Mouse (Mus musculus): ENCODE results near the gene Hspa8. TPM values are rescaled to one million over a fixed set of nuclear protein-coding genes. Genes with fewer than 3 reads are reported as not detected.
"Not testable (repeated sequence)": the region's sequence is repeated elsewhere in the genome, so short reads cannot be mapped to it uniquely, and the experiment has no call there.

The Hspa8 gene
- polyA plus RNA-seq (2012; rRNA removed): 1,778 and 2,229 TPM in 2 replicates

- peak; percentile 81 for DNase-seq (ENCODE audit: low read depth)
Observed at GRCm38 (mm10) chr9:40800675-40801612, at the start of gene Hspa8. Gene Hspa8 (plus strand): TSS chr9:40800984.

DNA sequence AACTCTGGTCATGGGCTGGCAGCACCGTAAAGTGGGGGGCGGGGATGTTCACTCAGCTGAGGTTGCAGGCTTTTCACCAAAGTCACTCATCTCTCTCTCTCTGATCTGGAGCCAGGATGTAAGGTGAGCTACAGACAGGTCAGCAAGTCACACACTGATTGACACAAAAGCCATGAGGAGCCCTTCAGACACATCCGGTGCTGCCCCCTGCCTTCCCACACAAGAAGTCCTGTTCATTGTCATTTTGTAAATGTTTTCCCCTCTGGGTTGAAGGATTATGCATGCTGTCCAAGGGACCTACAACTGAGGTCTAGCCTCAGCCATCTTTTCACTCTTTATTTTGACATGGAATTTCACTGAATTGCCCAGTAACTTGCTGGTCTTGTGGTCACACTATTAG, 49.0 kb upstream of the Hspa8 start:
- DNase-seq (ENCODE audit: low read depth): no peak

- DNase-seq (ENCODE audit: low read depth): no peak
Observed at GRCm38 (mm10) chr9:40756401-40756800, 44.4 kb upstream of the Hspa8 start.

DNA sequence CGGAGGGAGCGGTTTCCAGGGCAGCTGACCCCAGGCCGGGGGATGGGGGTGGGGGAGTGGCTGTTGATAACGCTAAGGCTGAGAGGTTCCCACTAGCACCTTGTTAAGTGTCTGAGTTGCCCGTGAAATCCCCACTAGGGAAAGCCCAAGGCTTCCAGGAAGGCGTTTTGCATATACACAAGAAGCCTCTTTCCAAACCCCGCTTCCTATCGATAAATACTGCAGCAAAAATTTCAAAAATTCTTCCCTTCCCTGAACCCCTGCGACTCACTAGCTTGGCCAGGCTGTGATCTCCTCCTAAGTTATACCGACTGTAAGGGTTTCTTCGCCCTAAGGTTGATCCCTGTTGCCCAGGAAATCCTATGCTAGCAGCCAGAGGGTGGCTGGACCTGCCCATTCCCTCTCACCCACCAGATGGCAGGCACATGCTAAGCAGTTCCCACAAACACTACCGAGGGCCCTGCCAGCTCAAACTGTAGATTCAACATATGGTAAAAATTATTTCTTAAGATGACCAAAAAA, 43.6 kb upstream of the Hspa8 start:
- no peak for DNase-seq (ENCODE audit: low read depth)

- DNase-seq (ENCODE audit: low read depth): no peak
Observed at GRCm38 (mm10) chr9:40757685-40758270, 43.0 kb upstream of the Hspa8 start.

DNA sequence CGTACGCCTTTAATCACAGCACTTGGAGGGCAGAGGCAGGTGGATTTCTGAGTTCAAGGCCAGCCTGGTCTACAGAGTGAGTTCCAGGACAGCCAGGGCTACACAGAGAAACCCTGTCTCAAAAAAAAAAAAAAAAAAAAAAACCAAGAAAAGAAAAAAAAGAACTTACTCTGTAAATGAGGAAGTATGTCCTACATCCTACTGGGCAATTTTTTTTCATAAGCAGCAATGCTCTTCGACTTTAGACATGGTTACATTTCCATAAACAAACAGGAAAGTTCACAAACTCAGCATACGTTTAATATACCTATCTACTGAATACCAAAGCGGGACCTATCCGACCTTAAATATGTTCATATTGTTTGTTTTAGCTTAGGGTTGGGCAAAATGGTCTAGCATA, 38.4 kb upstream of the Hspa8 start:
- DNase-seq (ENCODE audit: low read depth): no peak

DNA sequence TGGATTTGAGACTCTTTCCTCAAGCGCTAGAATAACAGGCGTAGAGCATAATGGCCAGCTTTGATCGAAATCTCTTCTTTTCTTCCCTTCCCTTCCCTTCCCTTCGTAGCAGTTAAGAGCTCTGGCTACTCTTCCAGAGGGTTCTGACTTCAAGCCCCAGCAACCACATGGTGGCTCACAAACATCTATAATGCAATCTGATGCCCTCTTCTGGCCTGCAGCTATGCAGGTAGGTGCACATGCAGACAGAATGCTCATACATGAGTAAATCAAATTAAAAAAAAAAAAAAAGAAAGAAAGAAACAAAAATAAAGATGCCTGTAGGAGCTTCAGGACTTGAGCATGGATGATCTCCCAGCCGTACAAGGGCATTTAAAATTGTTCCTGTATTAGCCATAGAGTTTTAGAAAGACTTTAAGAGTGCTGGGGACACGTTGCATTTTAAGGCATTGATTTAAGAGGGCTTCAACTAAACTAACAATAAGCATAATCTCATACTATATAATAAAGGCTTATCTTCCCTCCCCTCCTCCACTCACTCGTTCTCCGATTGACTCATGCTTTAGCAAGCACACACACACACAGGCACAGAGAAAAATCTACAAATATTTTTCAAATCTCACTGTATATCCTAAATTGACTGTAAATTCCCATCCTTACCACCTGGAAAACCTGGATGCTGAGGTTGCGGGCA, 35.8 kb upstream of the Hspa8 start:
- DNase-seq (ENCODE audit: low read depth): no peak

DNA sequence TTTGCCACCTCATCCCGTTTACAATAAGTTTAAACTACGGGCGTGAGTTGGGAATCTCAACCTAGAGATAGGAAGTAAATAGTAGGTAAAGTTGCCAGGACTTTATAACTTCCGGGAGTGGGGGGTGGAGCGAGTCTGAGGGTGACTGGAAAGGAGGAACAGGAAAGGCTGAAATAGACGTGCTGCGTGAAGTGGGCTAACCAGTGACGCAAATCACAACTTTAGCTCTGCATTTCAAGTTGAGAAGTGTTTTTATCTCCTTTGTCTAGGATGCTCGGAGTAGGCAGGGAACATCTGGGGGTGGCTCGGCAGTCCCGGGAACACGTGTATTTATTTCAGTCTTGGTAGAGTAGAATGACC, 35.2 kb upstream of the Hspa8 start:
- DNase-seq (ENCODE audit: low read depth): no peak

DNA sequence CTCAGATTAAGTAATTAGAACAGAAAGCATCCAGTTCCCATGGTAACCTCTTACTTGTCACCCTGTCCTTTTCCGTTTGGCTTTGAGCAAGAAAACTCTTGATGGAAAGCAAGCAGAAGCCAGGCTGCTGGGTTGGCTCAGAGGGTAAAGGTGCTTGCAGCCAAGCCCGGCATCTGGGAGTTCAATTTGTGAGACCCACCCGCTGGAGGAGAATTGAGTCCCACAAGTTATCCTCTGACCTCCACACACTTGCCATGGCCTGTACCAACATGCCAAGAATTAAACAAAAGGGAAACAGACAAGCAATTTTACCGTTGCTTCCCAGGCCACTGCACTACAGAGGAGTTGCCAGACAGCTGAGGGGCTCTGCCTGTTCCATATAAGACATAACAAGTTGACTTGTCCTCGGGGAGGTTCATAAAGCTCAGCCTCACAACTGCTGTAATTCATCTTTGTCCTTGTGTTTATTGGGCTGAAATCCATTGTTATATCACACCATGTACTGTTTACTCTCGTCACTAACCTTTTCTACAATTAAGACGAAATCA, 34.7 kb upstream of the Hspa8 start:
- DNase-seq (ENCODE audit: low read depth): no peak

DNA sequence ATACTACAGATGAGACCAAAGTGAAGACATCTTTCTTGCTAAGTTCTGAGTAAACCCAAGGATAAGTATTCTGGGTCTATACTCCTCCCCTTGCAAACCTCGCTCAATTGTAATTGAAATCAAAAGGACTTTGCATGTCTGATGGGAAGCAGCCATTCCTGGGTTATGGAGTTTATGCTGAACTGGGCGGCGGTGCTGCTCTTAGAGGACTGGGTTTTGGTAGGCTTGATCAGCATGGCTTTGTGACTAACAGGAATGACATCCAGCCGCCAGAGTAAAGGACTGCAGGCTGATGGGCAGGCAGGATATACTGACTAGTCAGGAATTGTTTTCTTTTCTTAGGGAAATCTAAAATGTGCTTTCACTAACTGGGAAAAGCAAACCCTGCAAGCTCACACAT, 32.8 kb upstream of the Hspa8 start:
- no peak for DNase-seq (ENCODE audit: low read depth)

DNA sequence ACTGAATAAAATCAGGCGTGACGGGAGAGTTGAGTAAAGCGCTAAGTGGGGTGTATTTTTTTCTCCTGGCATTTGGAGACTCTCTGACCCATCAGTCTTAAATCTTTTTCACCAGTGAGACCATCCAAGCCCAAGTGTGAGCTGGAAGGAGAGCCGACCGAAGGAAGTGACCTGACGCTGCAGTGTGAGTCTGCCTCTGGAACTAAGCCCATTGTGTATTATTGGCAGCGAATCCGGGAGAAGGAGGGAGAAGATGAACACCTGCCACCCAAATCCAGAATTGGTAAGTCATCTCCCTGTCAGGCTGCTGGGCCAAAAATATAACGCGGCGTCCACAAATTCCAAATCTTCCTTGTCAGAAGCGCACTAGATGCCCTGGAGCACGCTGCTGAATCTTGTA, 28.5 kb upstream of the Hspa8 start:
- no peak for DNase-seq (ENCODE audit: low read depth)

DNA sequence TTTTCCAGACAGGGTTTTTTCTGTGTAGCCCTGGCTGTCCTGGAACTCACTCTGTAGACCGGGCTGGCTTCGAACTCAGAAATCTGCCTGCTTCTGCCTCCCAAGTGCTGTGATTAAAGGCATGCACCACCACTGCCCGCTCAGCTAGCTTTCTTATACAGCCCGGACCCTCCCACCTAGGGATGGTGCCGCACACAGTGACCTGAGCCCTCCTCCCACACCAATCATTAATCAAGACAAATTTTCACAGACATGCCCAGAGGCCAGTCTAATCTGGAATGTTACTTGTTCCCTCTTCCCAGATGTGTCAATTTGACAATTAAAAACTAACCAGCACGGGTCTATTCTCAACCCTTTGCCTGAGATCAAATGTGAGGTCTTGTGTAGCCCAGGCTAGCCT, 27.6 kb upstream of the Hspa8 start:
- DNase-seq (ENCODE audit: low read depth): not testable (repeated sequence)

- DNase-seq (ENCODE audit: low read depth): no peak
Observed at GRCm38 (mm10) chr9:40773869-40774268, 26.9 kb upstream of the Hspa8 start.

GRCm38 (mm10) chr9:40776044-40776443, 24.7 kb upstream of the Hspa8 start:
- no peak for DNase-seq (ENCODE audit: low read depth)

- DNase-seq (ENCODE audit: low read depth): no peak
Observed at GRCm38 (mm10) chr9:40776459-40777248, 24.1 kb upstream of the Hspa8 start.

DNA sequence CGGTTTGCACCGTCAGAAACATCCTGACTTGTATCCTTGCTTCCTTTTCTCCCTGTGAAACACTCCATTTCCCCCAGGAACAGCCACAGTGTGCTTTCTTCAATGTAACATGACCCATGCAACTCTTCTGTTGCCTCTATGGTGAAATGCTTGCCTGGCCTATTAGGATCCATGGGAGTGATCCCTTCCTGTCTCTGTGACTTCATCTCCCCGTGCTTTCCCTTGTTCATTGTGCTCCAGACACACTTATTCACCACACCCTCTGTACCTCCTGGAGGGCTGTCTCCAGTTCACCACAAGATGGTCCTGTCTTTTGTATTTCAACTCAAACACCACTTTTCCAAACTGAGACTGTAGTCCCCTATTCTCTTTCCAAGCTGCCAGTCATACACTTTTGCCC, 20.7 kb upstream of the Hspa8 start:
- no peak for DNase-seq (ENCODE audit: low read depth)

GRCm38 (mm10) chr9:40780892-40781725, 19.7 kb upstream of the Hspa8 start:
- DNase-seq (ENCODE audit: low read depth): no peak

- no peak for DNase-seq (ENCODE audit: low read depth)
Observed at GRCm38 (mm10) chr9:40781726-40782581, 18.8 kb upstream of the Hspa8 start.

DNA sequence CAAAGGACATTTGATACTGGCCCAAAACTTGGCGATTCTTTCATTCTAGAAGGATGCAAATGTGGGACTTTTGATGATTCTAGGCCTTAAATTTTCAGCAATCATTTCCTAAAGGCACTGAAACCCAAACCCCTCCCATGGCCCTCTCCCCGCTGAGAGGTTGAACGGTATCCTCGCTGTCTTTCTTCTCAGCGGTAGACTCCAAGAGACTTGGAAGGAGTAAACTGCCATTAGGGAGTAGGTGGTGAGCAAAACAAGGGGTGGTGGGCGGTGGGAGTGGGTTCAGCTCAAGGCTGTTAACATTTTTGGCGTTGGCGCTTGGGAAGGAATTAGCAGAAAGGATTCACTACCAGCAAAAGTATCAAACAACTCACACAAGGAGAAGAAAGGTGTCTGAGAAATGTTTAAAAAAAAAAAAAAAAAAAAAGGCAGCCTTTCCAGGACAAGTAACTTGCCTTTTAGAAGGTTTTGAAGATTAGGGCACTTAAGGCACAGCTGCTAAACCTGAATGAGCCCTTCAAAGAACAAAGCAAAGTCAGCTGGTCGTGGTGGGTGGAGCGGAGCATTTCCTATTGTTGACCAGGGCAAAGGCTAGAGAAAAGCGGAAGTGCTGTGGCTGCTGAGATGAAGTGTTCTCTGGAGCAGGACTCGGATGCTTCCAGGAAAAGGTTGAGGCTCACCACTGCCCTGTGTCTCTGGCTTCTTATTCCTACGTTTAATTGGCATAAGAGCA, 17.0 kb upstream of the Hspa8 start:
- no peak for DNase-seq (ENCODE audit: low read depth)

Measured in gonadal fat pad, adult 2 months (tissue).